Mouse (Mus musculus) midbrain, embryonic 11.5 days (tissue): ENCODE measurements at regions not wholly inside any gene's neighbourhood (a gene's known extent, or its start where the extent isn't known, plus 50 kb on each side); places are given as distances from the start of the nearest gene placed in this dataset.

Experiments
- ATAC-seq: fragments of 200-750 bp; cut with Nextera tagmentation; 2 replicates; pipeline ENCODE4 v1.8.0; 2017; ENCODE audit warnings: moderate TSS enrichment, moderate library complexity; ENCODE audit not compliant: low FRiP score
- DNase-seq: peaks from one replicate; pipeline ENCODE4 v3.0.0; 2015; ENCODE audit warnings: low spot score; ENCODE audit errors: missing footprints
- H3K27ac ChIP-seq: fragments of 300-500 bp; sonication (generic); 2 replicates; pipeline ENCODE4 v1.5.1; 2014; ENCODE audit warnings: low read depth, low read length
- H3K27me3 ChIP-seq: fragments of 300-500 bp; sonication (generic); 2 replicates; pipeline ENCODE4 v1.6.1; 2014; ENCODE audit warnings: mild to moderate bottlenecking, low read length, moderate library complexity, mixed read lengths; ENCODE audit not compliant: control insufficient read depth, insufficient read depth
- H3K36me3 ChIP-seq: fragments of 300-500 bp; sonication (generic); 2 replicates; pipeline ENCODE4 v1.6.1; 2014; ENCODE audit warnings: mild to moderate bottlenecking, low read length, moderate library complexity, mixed read lengths; ENCODE audit not compliant: control insufficient read depth, insufficient read depth
- H3K4me1 ChIP-seq: fragments of 300-500 bp; sonication (generic); 2 replicates; pipeline ENCODE4 v1.6.1; 2014; ENCODE audit warnings: low read length; ENCODE audit not compliant: control insufficient read depth, insufficient read depth
- H3K4me2 ChIP-seq: fragments of 300-500 bp; sonication (generic); 2 replicates; pipeline ENCODE4 v1.6.1; 2014; ENCODE audit warnings: mild to moderate bottlenecking, moderate library complexity
- H3K4me3 ChIP-seq: fragments of 300-500 bp; sonication (generic); 2 replicates; pipeline ENCODE4 v1.5.1; 2014; ENCODE audit warnings: low read depth, low read length
- H3K9ac ChIP-seq: fragments of 300-500 bp; sonication (generic); 2 replicates; pipeline ENCODE4 v1.6.1; 2014; ENCODE audit warnings: low read length
- H3K9me3 ChIP-seq: fragments of 300-500 bp; sonication (generic); 2 replicates; pipeline ENCODE4 v1.6.1; 2016; ENCODE audit warnings: low read length; ENCODE audit not compliant: control insufficient read depth
- WGBS: fragments of 180-500 bp; shearing (Covaris S2); extraction: QIAGEN DNeasy Blood & Tissue Kit; methylation state at CpG from one replicate; pipeline ENCODE4 v1.1.7; 2014; 5-methylcytosine and 5-hydroxymethylcytosine counted together

DNA sequence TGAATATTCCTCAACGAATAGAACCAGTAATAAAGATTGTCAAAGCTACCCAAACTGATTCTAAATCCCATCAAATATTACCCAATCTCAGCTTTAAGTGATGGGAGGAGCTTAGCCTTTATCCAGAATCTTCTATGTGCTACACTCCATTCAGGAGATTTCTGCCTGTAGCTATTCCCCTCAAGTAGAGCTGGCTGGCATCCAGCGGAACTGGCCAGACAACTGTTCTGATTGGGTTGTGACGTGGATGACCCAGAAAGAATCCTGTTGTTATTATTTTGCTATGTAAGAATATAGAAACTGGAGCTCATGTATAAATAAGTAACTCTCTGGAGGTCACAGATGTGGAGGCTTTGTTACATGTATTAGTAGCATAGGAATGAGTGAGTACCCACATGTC, 176.8 kb upstream of the 4930412O13Rik start:
- no peaks in the 10 kb centered on the region for H3K36me3 ChIP-seq
- no peak overlapping the region for H3K27ac ChIP-seq
- ATAC-seq (no peak), DNase-seq (no peak)
- 83% methylated on average over 3 of the region's 3 CpGs for WGBS
- H3K9me3 ChIP-seq = no peaks in the 10 kb centered on the region
- no peak overlapping the region for H3K4me2 ChIP-seq
- H3K27me3 ChIP-seq = no peaks in the 10 kb centered on the region
- H3K4me1 ChIP-seq = no peaks in the 10 kb centered on the region
- no peak overlapping the region for H3K9ac ChIP-seq
- no peak overlapping the region for H3K4me3 ChIP-seq

DNA sequence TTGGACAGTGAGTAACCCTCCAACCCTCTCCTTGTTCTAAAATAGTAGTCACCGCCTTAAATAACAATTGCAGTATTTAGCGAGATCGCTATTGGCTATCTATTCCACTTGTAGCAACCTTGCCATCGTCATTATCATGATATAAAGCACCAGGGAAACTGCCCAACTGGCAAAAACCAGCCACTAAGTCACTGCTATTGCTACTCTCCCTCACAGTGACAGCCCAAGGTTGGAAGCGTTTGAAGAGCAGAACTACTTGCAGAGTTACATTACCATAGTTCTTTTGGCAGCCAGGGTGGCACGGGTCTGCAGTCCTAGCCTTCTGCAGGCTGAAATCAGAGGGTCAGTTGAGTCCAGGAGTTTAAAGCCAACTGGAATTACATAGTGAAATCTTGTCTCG, 171.6 kb upstream of the 4930412O13Rik start:
- H3K27me3 ChIP-seq = no peaks in the 10 kb centered on the region
- ATAC-seq (no peak), DNase-seq (no peak)
- no peaks in the 10 kb centered on the region for H3K4me1 ChIP-seq
- H3K4me2 ChIP-seq = no peak overlapping the region
- H3K9me3 ChIP-seq = no peaks in the 10 kb centered on the region; the same call in 1 of the 2 replicates
- no peak overlapping the region for H3K27ac ChIP-seq
- H3K4me3 ChIP-seq = no peak overlapping the region
- 87% methylated on average over 7 of the region's 7 CpGs for WGBS
- H3K36me3 ChIP-seq = no peaks in the 10 kb centered on the region
- H3K9ac ChIP-seq = no peak overlapping the region

DNA sequence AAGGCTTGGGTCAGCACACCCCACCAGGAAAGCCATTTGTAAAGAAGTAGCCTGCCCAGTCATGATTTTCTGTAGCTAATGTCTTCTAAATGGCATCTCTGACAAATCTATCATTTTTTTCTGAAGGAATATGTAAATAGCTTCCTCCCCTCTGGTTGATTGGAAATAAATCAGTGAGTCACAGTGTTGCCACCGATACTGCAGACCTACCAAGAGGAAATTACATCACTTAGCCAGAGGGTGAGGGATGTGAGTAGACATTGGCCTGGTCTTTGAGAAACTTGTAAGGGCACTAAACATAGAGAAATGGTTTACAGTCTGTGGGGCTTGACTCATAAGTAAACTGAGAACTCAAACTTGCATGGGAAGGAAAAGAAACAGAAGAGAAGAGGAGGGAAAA, 163.1 kb upstream of the 4930412O13Rik start:
- H3K27me3 ChIP-seq = no peaks in the 10 kb centered on the region
- 93% methylated on average over 1 of the region's 1 CpGs for WGBS
- ATAC-seq (no peak), DNase-seq (no peak)
- no peak overlapping the region for H3K27ac ChIP-seq
- no peak overlapping the region for H3K9ac ChIP-seq
- H3K4me1 ChIP-seq = no peaks in the 10 kb centered on the region
- no peaks in the 10 kb centered on the region for H3K36me3 ChIP-seq
- H3K4me3 ChIP-seq = no peak overlapping the region
- H3K9me3 ChIP-seq = no peaks in the 10 kb centered on the region
- no peak overlapping the region for H3K4me2 ChIP-seq

DNA sequence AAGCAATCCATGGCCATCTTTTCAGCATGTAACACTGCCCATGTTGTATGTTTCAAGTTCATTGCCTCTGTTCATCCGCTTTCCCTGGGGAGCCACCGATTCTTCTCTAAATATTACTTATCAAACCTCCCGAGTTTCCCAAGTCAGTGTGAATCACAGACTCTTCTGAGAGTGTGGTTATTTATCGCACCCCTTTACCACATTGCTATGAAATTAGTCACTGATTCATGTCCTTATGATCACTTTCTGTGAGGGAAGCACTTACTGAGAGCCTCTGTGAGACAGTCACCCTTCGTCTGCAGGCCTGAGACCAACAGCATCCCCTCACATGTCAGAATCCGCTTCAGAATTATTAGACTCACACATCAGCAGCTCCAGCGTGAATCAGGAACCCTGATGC, 147.8 kb upstream of the 4930412O13Rik start:
- no peak overlapping the region for H3K4me3 ChIP-seq
- WGBS = 85% methylated on average over 7 of the region's 7 CpGs
- no peaks in the 10 kb centered on the region for H3K36me3 ChIP-seq
- H3K4me2 ChIP-seq = no peak overlapping the region
- DNase-seq = no peak
- ATAC-seq = no peak
- no peaks in the 10 kb centered on the region for H3K27me3 ChIP-seq
- H3K27ac ChIP-seq = no peak overlapping the region
- no peak overlapping the region for H3K9ac ChIP-seq
- no peaks in the 10 kb centered on the region for H3K4me1 ChIP-seq
- H3K9me3 ChIP-seq = no peaks in the 10 kb centered on the region

DNA sequence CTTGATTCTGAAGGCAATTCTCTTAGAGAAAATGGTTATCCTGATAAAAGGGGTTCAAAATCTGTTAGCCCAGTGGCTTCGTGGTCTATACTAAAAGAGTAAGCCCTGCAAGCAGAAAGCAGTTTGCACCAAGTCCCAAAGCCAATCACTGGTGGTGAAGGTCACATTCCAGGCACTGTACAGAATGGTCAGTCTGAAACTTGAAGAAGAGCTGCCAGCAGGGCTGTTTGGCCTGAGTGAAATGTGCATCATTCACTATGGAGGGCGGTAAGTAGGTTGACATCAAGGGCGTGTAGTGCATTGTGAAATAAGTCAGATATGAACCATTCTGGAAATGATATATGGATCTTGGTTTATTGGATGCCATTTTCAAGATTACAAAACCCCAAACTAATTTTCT, 136.9 kb upstream of the 4930412O13Rik start:
- DNase-seq (no peak), ATAC-seq (no peak)
- Histone ChIP-seq H3K27me3 (no peaks in the 10 kb centered on the region), H3K4me2 (no peak overlapping the region), H3K27ac (no peak overlapping the region), H3K4me3 (no peak overlapping the region), H3K36me3 (no peaks in the 10 kb centered on the region), H3K9me3 (no peaks in the 10 kb centered on the region; the same call in 1 of the 2 replicates), H3K4me1 (no peaks in the 10 kb centered on the region), H3K9ac (no peak overlapping the region)
- 84% methylated on average over 3 of the region's 3 CpGs for WGBS

DNA sequence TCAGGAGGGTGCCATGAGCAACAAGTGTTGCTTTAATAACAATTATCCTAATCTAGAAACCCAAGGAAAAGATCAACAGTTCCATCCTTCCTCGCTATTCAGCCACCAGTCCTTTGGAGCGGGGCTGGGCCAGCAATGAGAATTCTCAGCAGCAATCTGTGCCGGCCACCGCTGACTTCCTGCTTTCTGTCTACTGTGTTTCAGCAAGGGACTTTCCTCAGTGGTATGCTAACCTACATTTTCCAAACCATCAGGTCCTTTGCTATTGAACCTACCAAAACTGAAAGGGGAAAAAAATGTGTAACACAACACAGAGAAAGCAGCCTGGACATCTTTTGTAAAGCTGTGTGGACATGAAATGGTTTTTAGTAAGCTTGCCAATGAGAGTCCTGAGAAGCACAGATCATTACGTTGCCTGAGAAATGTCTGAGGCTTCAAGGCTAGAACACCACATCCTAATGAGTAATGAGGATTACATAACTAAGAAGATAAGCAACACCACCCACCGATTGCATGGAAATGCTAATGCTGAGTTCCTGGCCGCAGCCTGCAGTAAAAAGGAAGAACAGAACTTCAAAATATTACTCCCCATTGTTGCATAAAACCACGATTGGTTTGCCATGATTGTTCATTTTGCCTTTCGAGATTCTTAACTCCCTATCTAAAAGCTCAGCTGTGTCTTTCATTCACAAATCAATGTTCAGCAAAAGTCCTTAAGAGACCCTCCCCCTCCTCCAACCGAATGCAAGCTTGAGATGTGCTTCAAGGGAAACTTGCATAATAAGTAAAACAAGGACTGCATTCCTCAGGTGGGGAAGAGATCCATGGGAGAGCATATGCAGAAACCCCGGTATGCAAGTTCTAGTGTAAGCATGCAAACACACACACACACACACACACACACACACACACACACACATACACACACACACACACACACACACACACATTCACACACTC, 130.9 kb upstream of the 4930412O13Rik start:
- H3K4me3 ChIP-seq = no peak overlapping the region
- H3K9me3 ChIP-seq = no peaks in the 10 kb centered on the region; the same call in 1 of the 2 replicates
- H3K4me1 ChIP-seq = no peaks in the 10 kb centered on the region
- no peak overlapping the region for H3K9ac ChIP-seq
- 37% methylated on average over 11 of the region's 11 CpGs for WGBS
- no peak overlapping the region for H3K27ac ChIP-seq
- DNase-seq = no peak
- no peaks in the 10 kb centered on the region for H3K27me3 ChIP-seq
- no peak overlapping the region for H3K4me2 ChIP-seq
- ATAC-seq = no peak
- H3K36me3 ChIP-seq = no peaks in the 10 kb centered on the region

DNA sequence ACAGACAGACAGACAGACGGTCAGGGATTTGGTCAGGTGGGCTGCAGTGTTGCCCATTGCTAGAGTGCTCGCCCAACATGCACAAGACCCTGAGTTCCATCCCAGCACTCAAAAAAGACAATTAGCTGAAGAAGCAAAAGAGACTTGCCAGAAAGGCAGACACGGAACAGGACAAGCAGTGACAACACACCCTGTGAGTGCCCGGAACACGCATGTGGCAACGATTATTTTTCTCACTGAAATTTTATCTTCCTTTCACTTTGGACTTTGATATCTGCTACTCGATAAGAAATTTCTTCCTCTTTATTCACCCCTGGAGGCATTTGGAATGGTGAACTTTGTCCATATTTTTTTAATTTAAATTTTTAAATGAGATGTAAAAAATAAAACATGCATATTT, 127.4 kb upstream of the 4930412O13Rik start:
- Histone ChIP-seq H3K4me1 (no peaks in the 10 kb centered on the region), H3K27me3 (no peaks in the 10 kb centered on the region), H3K27ac (no peak overlapping the region), H3K36me3 (no peaks in the 10 kb centered on the region), H3K4me2 (no peak overlapping the region), H3K4me3 (no peak overlapping the region), H3K9me3 (no peaks in the 10 kb centered on the region), H3K9ac (no peak overlapping the region)
- 91% methylated on average over 7 of the region's 7 CpGs for WGBS
- DNase-seq (no peak), ATAC-seq (no peak)

DNA sequence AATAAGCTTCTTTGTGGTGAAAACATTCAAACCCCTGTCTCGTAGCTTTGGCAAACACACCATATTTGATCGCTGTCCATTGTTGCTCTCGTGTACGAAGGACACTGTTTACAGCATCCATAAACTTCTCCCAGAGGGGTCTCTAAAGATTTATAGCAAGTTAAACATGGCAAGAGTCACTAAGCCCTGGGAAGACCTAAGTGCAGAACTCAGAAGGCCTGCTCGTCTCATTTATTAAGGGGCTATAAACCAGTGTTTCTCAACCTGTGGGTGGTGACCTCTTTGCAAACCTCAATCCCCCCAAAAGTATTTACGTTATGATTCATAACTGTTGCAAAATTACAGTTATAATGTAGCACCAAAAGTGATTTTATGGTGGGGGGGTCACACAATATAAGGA, 126.9 kb upstream of the 4930412O13Rik start:
- no peak overlapping the region for H3K9ac ChIP-seq
- no peaks in the 10 kb centered on the region for H3K36me3 ChIP-seq
- no peak overlapping the region for H3K4me2 ChIP-seq
- H3K9me3 ChIP-seq = no peaks in the 10 kb centered on the region
- ATAC-seq (no peak), DNase-seq (no peak)
- no peaks in the 10 kb centered on the region for H3K4me1 ChIP-seq
- WGBS = 91% methylated on average over 6 of the region's 6 CpGs
- H3K27ac ChIP-seq = no peak overlapping the region
- H3K27me3 ChIP-seq = no peaks in the 10 kb centered on the region
- H3K4me3 ChIP-seq = no peak overlapping the region

DNA sequence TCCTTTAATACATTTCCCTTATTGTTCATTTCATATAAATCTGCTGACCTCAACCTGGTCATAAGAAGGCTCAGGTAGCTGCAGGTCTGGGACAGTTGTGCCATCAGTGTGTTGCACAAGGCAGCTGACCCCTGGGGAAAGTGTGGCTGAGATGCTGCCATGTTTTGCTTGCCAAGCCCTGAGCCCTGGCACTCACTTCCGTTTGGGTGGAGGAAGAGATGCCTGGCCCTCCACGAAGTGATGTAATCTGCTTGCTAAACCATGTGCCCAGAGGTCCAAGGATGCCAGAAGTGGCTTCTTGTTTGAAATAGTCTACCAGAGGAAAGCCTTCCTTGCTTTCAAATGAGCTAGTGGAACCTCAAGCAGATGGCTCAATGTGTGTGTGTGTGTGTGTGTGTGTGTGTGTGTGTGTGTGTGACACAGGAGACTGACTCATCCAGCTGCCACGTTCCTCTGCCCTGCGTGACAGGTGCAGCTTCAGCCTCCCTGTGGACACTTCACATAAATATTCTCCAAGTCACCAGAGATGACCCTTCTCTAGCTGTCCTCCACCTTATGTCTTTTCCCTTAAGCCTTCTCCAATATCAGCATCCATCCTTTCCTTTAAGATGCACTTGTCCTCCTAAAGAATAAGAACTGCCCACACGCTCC, 123.2 kb upstream of the 4930412O13Rik start:
- no peak for DNase-seq
- ATAC-seq = no peak
- Histone ChIP-seq H3K9ac (no peak overlapping the region), H3K27me3 (no peaks in the 10 kb centered on the region), H3K4me1 (no peaks in the 10 kb centered on the region), H3K4me3 (no peak overlapping the region), H3K4me2 (no peak overlapping the region), H3K9me3 (no peaks in the 10 kb centered on the region), H3K36me3 (no peaks in the 10 kb centered on the region), H3K27ac (no peak overlapping the region)
- 85% methylated on average over 5 of the region's 5 CpGs for WGBS
